Comparison of ENCODE assay signal across 8 mouse cellular contexts in genomic region chr11:120823956-120824786, GRCm38 (mm10). TPM values are rescaled to one million over a fixed set of nuclear protein-coding genes. Genes with fewer than 3 reads are reported as not detected.
DNase-seq lines count a peak whose midpoint lies in the region; ATAC-seq lines count a peak whose summit lies in the region.

Fasn (minus strand) TSS chr11:120824547.

- peak; percentile 94 for ATAC-seq in hindbrain, embryonic 16.5 days

- peaks cover 38% of the 10 kb centered on the region for H3K4me1 ChIP-seq in hindbrain, embryonic 16.5 days (ENCODE audit: control insufficient read depth, insufficient read depth, low read depth, low read length)

- peaks cover 40% of the 10 kb centered on the region for H3K79me2 ChIP-seq in macrophage (ENCODE audit: inconsistent target)

- DNase-seq in T-cell, adult 2 months (ENCODE audit: low spot score): peak; percentile 94
- DNase-seq in cerebellum, postnatal 36 days: peak; percentile 96 to 98
- DNase-seq in gastrocnemius, adult 18-20 months (ENCODE audit: low spot score): peak; percentile 93
- peak; percentile 97 for DNase-seq in left cerebral cortex, adult 18-20 months (ENCODE audit: low spot score in 2 of 2)
- peak; percentile 99 for DNase-seq in right cerebral cortex, adult 18-20 months
- DNase-seq in urinary bladder, postnatal 10 days (ENCODE audit: low spot score): peak; percentile 90

- H3K4me2 ChIP-seq in hindbrain, embryonic 16.5 days (ENCODE audit: low read length): peak within 1 kb of the TSS; percentile 95

- H3K27me3 ChIP-seq in hindbrain, embryonic 16.5 days (replicated peaks; ENCODE audit: control insufficient read depth, insufficient read depth, low read length): no peaks in the 10 kb centered on the region

- H3K9ac ChIP-seq in hindbrain, embryonic 16.5 days (ENCODE audit: low read depth, low read length): peak within 1 kb of the TSS; percentile 97

- H3K4me3 ChIP-seq in hindbrain, embryonic 16.5 days (ENCODE audit: low read length): peak within 1 kb of the TSS; percentile 81
- peak within 1 kb of the TSS; percentile 90 for H3K4me3 ChIP-seq in macrophage (ENCODE audit: inconsistent target)

- peaks cover 17% of the 10 kb centered on the region for H3K36me3 ChIP-seq in hindbrain, embryonic 16.5 days (ENCODE audit: control insufficient read depth, insufficient read depth, low read length)
- H3K36me3 ChIP-seq in macrophage (ENCODE audit: inconsistent target): peaks cover 7% of the 10 kb centered on the region

- WGBS in hindbrain, embryonic 16.5 days: under 1% methylated on average over 70 of the region's 109 CpGs
- under 1% methylated on average over 97 of the region's 109 CpGs for WGBS in macrophage (ENCODE audit: missing documents)

- no peaks in the 10 kb centered on the region for H3K9me3 ChIP-seq in hindbrain, embryonic 16.5 days (ENCODE audit: control insufficient read depth, low read length)

- peak within 1 kb of the TSS; percentile 100 for H3K27ac ChIP-seq in hindbrain, embryonic 16.5 days (ENCODE audit: low read depth, low read length)
- H3K27ac ChIP-seq in macrophage: peak within 1 kb of the TSS; percentile 78

RNA-seq across cellular contexts. Expression of gene Fasn, which starts in this region (rescaled TPM):
- 10 to 100 TPM; 11.4 to 17.1 TPM for total RNA-seq in gastrocnemius, adult 18-20 months (2021)
- 82.9 and 92.6 TPM in 2 replicates for polyA plus RNA-seq in hindbrain, embryonic 16.5 days (2015; fragmentation: Nextera tagmentation; extraction: Ambion mirVana)
- 100 to 1,000 TPM; 159 to 179 TPM for total RNA-seq in left cerebral cortex, adult 18-20 months (2021)
- total RNA-seq in macrophage (2018; cell fraction: chromatin; rRNA removed): 10 to 100 TPM; 11.8 to 59.6 (median 33.3) TPM
- 10 to 100 TPM in 24 of 26 experiments, 1 to 10 TPM in 2; 8.4 to 36.1 (median 21.4) TPM for total RNA-seq in macrophage (2018; cell fraction: cytosol; rRNA removed)
- total RNA-seq in macrophage (2018; cell fraction: nucleus; rRNA removed): 100 to 1,000 TPM in 1 of 26 experiments, 10 to 100 TPM in 24, 1 to 10 TPM in 1; 8.1 to 116 (median 20.2) TPM
- polyA plus RNA-seq in macrophage (2018): 20.8 to 45.3 TPM (median 23.6 TPM) in 3 replicates

Comparison
In these comparisons a context has a peak if more than half of its experiments do, and no peak if none do; other contexts are left out.
1. Peak in every context shown above with its lines: DNase-seq, ATAC-seq, H3K4me3 ChIP-seq and H3K27ac ChIP-seq.
2. RNA of gene Fasn (total RNA-seq): 159 to 179 TPM in left cerebral cortex, adult 18-20 months; 11.4 to 17.1 TPM in gastrocnemius, adult 18-20 months; every median in the first group is over 4 times any median in the second.